Mouse (Mus musculus): Measurements from ENCODE around the gene Git2.

Git2 gene

DNA sequence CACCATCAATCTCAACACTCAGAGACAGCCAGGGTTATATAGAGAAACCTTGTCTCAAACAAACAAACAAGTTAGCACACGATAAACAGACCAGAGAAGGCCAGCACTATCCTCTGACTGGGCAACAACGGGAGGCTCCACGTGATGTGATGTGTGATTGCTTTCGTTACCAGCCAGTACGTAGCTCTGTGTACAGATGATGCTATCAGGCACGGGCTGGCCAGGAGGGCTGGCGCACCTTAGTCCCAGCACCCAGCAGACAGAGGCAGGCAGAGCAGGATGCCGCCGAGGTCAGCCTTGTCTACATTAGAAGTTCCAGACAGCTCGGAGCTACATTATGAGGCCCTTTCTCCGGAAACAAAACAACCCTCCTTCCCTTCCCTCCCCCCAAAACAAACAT lies 24.5 kb upstream of the Git2 start:
- intact Hi-C loops (cut with DNase I) = no loop called here

DNA sequence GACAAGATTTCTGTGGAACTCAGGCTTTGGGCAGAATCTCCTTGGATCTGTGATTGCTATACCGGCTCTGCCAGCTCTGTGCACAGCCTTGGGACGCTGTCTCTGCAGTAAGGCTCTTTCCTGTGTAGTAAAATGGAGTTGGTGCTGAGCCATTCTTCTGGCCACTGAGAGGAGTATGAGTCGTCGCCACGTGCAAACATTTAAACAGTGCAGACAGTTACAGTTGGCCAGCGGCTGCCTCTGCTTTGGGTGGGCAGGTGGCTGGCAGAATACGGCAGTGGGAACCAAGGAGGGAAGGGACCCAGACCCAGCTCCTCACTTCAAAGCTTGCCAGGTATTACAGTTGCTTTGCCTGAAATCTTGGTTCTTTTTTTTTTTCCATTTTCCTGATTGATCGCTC lies 21.9 kb upstream of the Git2 start:
- intact Hi-C loops (cut with DNase I) = no loop called here

GRCm38 (mm10) chr5:114796299-114797012 lies 21.1 kb upstream of the Git2 start:
- intact Hi-C loops (cut with DNase I) = no loop called here

GRCm38 (mm10) chr5:114795653-114796052 lies 20.3 kb upstream of the Git2 start:
- intact Hi-C loops (cut with DNase I) = no loop called here

DNA sequence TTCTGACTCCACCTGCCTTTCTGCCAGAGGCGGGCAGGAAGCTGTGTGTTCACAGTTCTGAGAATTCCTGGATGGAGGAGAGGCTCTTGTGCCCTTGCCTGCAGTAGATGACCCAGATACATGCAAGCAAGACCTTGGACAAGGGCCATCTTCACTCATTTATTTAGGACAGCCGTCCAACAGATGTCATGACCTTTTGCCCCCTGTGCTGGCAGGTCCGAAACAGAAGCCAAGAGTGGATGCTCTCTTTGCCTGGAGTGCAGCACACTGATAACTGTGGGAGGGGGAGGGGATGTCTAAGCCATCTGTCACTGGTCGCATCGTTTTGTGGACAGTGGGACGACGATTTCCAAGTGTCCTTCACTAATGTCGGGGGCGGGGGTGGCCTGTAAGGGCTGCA lies 19.9 kb upstream of the Git2 start:
- intact Hi-C loops (cut with DNase I) = no loop called here

- intact Hi-C loops (cut with DNase I) = no loop called here
Observed at GRCm38 (mm10) chr5:114794609-114795008, 19.3 kb upstream of the Git2 start.

DNA sequence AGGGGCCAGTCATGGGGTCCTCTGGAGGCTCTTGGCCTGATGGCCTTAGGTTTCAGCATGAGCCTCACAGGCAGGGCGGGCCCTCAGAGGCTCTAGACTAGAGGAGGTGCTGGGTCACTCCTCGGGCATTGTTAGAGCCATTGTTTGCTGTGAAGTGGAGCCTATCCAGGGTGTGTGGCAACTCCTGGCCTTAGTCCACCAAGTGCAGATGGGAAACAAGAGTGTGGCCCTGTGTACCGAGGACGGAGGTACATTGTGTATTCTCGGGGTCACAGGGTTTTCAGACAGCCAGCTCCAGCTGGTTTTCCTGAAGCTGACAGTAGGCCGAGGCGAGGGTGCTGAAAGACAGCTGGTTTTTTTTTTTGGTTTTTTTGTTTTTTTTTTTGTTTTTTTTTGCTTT lies 18.0 kb upstream of the Git2 start:
- intact Hi-C loops (cut with DNase I) = no loop called here

DNA sequence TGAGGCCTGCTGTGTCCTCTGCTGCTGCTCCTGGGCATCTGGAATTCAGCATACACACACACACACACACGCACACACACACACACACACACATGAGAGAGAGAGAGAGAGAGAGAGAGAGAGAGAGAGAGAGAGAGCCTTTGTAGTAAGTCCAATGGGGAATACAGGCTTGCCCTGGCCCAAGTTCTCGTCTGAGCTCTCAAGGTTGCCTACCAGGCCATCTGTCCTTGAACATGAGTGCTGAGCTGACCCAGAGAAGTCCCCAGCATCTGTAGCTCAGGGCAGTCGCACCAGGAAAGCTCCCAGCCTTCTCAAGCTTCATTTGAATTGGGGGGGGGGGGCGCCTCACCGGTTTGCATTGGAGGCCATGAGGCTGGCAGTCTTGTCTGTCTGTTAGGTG lies 9.9 kb upstream of the Git2 start:
- intact Hi-C loops (cut with DNase I) = no loop called here

- intact Hi-C loops (cut with DNase I) = no loop called here
Observed at GRCm38 (mm10) chr5:114784622-114785165, 9.4 kb upstream of the Git2 start.

DNA sequence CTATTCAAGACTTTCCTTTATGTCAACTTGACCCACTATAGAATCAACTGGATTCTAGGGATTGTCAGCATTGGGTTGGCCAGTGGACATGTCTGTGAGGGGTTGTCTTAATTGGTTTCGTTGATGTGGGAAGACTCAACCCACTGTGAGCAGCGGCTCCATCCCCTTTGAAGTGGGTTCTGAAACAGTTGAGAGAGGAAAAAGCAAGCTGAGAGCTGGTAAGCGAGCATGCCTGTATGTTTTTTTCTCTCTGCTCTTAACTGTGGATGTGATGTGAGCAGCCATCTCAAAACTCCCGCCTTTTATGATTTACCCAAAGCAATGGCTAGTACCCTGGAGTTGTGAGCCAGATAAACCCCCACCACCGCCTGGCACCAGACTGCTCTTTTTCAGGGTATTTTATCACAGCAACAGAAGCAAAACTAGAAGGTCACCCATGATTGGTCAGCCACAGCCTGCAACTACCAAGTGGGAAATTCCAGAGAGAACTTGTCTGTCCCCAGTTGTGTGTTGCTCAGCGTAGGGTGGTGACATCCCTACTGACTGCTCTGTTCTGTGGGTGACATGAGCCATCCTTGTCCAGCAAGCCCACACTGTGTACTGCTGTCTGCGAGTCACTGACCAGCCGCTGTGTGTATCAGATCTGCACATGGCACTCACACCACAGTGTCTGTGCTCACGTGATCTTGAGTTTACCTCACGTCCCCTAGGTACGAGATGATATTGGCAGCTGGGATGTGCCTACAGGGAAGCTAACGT lies 8.3 kb upstream of the Git2 start:
- intact Hi-C loops (cut with DNase I) = no loop called here

- intact Hi-C loops (cut with DNase I) = no loop called here
Observed at GRCm38 (mm10) chr5:114782991-114783390, 7.7 kb upstream of the Git2 start.

GRCm38 (mm10) chr5:114780912-114781311 lies 5.6 kb upstream of the Git2 start:
- intact Hi-C loops (cut with DNase I) = no loop called here

- intact Hi-C loops (cut with DNase I) = no loop called here
Observed at GRCm38 (mm10) chr5:114779956-114780489, 4.7 kb upstream of the Git2 start.

GRCm38 (mm10) chr5:114776174-114776573 lies 857 bp upstream of the Git2 start:
- intact Hi-C loops (cut with DNase I) = no loop called here

GRCm38 (mm10) chr5:114774403-114775051 lies 790 bp downstream of the Git2 start, which contains the start of gene Ankrd13a:
Gene Ankrd13a (plus strand): TSS chr5:114774677.
- intact Hi-C loops (cut with DNase I) = loop anchor here (5.0 kb wide), 1 partner anchor 33 kb away; no protein-coding TSS in a partner anchor

- intact Hi-C loops (cut with DNase I) = loop anchor here (5.0 kb wide), 1 partner anchor 34 kb away; no protein-coding TSS in a partner anchor
Observed at GRCm38 (mm10) chr5:114773780-114774179, 1.5 kb downstream of the Git2 start.

DNA sequence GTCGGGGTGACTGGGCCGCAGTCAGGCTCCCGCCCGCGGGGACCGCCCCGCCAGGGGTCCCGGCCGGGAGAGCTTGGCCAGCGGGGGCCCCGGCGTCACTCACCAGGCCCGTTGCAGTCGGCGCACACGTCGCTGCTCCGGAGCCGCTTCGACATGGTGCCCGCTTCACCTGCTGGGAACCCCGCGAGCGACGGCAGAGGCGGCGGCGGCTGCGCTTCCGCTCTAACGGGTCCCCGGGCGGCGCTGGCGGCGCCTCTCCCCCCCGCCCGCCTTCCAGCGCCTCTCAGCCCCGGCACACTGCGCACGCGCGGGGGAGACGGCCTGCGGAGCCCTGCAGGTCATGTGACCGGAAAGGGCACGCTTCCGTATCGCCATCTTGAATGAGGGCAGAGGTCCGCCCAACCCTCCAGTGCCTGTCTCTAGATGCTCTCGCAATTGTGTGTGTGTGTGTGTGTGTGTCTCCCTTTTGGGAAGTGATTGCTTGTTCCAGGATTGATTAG lies 2.1 kb downstream of the Git2 start:
- intact Hi-C loops (cut with DNase I) = loop anchor here (5.0 kb wide), 1 partner anchor 34 kb away; no protein-coding TSS in a partner anchor

DNA sequence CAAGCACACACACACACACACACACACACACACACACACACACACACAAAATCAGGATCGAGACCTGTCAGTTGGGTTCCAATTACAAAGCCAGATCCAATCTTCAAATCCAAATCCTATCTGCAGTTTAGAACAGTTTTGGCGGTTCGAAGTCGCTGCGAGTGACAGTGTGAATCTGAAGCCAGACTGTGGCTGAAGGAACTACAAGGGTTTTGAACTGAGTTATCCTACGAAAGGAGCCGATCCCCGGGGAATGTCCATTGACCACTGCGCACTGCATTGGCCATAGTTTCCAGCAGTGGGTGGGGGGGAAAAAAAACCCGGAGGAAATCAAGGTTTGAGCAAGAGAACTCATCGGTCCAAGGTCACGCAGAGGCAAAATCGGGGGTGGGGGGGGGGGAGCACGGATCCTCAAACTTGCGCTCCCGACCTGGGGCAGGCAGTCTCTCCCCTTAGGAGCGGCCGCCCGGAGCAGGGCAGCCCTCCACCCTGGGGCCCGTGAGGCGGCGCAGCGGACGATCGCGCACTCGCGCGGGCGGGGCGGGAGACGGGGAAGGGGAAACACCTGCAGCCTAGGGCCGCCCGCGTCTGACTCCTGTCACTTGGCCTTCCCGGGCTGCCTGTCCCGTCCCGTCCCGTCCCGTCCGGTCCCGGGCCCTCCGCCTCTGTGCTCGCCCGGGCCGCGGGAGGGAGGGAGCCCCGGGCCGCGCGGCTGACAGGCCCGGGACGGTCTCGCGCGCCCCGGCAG lies 2.7 kb downstream of the Git2 start:
- intact Hi-C loops (cut with DNase I) = loop anchor here (5.0 kb wide), 1 partner anchor 35 kb away; no protein-coding TSS in a partner anchor

DNA sequence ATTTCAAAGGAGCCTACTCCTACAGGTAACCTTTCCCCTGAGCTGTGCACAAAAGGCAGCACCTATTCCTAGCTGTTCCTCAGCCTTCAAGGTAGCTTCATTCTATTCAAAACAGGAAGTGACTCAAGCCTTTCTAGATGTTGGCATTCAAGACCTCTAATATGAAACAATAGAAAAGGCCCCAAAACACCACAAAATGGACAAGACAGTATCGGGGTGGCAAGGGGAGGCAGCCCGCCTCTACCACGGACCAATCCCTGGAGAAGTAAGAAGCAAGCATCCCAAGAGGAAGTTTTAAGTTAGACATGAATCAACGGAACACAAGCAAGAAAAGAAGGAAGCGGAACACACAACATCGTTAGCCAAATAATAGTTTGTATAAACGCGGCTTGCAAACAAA lies 3.5 kb downstream of the Git2 start:
- intact Hi-C loops (cut with DNase I) = loop anchor here (5.0 kb wide), 1 partner anchor 36 kb away; no protein-coding TSS in a partner anchor

GRCm38 (mm10) chr5:114769786-114770185 lies 5.5 kb downstream of the Git2 start:
- intact Hi-C loops (cut with DNase I) = loop anchor here (5.0 kb wide), 1 partner anchor 38 kb away; no protein-coding TSS in a partner anchor

Measured in adrenal gland (tissue).